Mouse (Mus musculus): ENCODE data around the gene Vill. TPM values are rescaled to one million over a fixed set of nuclear protein-coding genes. Genes with fewer than 3 reads are reported as not detected.
A peak's percentile ranks its signal among the peaks of the same experiment; 100 is the strongest.

Gene Vill
- polyA plus RNA-seq, 1 experiment from 2014 or later: 36.7 TPM

DNA sequence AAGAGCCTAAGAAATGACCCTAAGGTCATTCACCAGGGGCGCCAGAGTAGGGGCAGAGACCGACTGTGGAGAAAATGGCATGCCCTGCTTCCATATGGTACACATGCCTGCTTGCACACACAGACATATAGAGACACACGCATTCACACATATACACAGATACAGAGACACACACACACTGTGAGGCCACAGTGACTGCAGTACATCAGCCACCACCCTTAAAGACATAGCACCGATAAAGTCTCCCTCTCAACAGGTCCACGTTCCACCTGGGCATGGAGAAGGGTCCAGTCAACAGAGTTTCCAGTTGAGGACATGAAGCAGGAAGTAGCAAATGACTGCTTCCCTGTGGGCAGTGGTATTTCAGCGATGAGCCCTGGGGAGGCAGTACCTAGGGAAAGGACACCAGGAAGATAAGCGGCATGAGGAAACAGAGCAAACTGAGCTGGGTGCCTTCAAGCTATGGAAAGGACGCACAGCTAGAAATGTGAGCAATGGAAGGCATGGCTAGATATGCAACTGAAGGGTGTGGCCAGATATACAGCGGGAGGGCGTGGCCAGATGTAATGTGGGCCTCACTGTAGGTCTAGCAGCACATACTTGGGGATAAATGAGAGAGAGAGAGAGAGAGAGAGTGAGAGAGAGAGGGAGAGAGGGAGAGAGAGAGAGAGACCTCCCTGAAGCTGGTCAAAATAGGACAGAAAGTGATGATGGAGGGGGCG lies 4.2 kb upstream of the Vill start:
- ATAC-seq (ENCODE audit: insufficient read depth): no peak
- Histone ChIP-seq H3K9ac (no peak overlapping the region), H3K36me3 (ENCODE audit: insufficient read depth) (peaks cover 5% of the 10 kb centered on the region; the same call in 1 of the 2 replicates), H3K27me3 (ENCODE audit: insufficient read depth, low read length) (0 out of 2 replicates have a peak, but pooled peaks cover under 1% of the 10 kb centered on the region), H3K27ac (ENCODE audit: low read depth) (no peak overlapping the region), H3K4me3 (ENCODE audit: low read depth, low read length) (no peak overlapping the region), H3K4me2 (no peak overlapping the region), H3K9me3 (ENCODE audit: low read depth, low read length) (no peaks in the 10 kb centered on the region), H3K4me1 (ENCODE audit: insufficient read depth) (0 out of 2 replicates have a peak, but pooled peaks cover 6% of the 10 kb centered on the region)
- no peak for TF ChIP-seq CTCF (IDR thresholded peaks at IDR 0.05; ENCODE audit: low read depth)
- 67% methylated on average over 11 of the region's 11 CpGs for WGBS
- DNase-seq: no peak

GRCm38 (mm10) chr9:119051158-119051557 lies 1.4 kb upstream of the Vill start:
- no peaks in the 10 kb centered on the region for H3K36me3 ChIP-seq (ENCODE audit: insufficient read depth)
- DNase-seq: no peak
- H3K27me3 ChIP-seq (ENCODE audit: insufficient read depth, low read length): 0 out of 2 replicates have a peak, but pooled peaks cover 3% of the 10 kb centered on the region
- no peaks in the 10 kb centered on the region for H3K9me3 ChIP-seq (ENCODE audit: low read depth, low read length)
- TF ChIP-seq CTCF (IDR thresholded peaks at IDR 0.05; ENCODE audit: low read depth): 0 out of 2 replicates have a peak, but pooled peaks have one; percentile 22
- no peak overlapping the region for H3K9ac ChIP-seq
- no peak overlapping the region for H3K27ac ChIP-seq (ENCODE audit: low read depth)
- no peak for ATAC-seq (ENCODE audit: insufficient read depth)
- no peak overlapping the region for H3K4me2 ChIP-seq
- peaks cover 11% of the 10 kb centered on the region; the same call in 1 of the 2 replicates for H3K4me1 ChIP-seq (ENCODE audit: insufficient read depth)
- H3K4me3 ChIP-seq (ENCODE audit: low read depth, low read length): no peak overlapping the region
- 62% methylated on average over 2 of the region's 2 CpGs for WGBS

DNA sequence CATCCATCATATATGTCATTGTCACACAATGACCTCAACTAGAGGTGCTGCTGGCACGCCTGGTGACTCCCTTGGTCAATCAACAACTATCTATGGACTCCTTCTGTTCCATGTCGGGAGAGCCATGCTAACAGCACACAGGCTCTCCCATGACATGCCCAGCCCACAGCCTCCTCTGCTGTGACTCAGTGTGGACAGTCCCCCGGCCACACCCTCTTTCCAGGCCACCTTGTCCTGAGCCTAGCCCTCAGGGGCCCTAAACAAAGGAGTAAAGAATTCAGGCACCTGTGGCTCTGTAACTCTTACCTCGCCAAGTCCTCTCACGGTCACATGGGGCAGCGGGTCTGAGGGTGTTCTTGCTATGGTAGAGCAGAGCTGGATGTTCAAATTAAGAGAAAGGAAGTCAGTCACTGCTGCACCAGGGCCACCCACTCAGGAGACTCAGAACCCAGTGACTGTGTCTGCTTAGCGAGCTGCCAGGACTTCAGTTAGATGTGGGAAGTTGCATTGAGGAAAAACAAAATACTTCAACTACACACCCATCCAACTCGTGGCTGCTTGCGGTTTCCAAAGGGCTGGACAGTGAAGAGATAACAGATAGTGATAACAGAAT lies 1.5 kb downstream of the Vill start:
- 0 out of 2 replicates have a peak, but pooled peaks cover 3% of the 10 kb centered on the region for H3K27me3 ChIP-seq (ENCODE audit: insufficient read depth, low read length)
- no peak for TF ChIP-seq CTCF (IDR thresholded peaks at IDR 0.05; ENCODE audit: low read depth)
- H3K36me3 ChIP-seq (ENCODE audit: insufficient read depth): no peaks in the 10 kb centered on the region
- peak overlapping the region; percentile 74 for H3K4me2 ChIP-seq
- no peak for DNase-seq
- no peak for ATAC-seq (ENCODE audit: insufficient read depth)
- peak overlapping the region; percentile 80; the same call in 1 of the 2 replicates for H3K27ac ChIP-seq (ENCODE audit: low read depth)
- no peak overlapping the region for H3K9ac ChIP-seq
- H3K9me3 ChIP-seq (ENCODE audit: low read depth, low read length): no peaks in the 10 kb centered on the region
- peak overlapping the region; percentile 46; the same call in 1 of the 2 replicates for H3K4me3 ChIP-seq (ENCODE audit: low read depth, low read length)
- WGBS: 60% methylated on average over 9 of the region's 9 CpGs
- peaks cover 8% of the 10 kb centered on the region; the same call in 1 of the 2 replicates for H3K4me1 ChIP-seq (ENCODE audit: insufficient read depth)

- Histone ChIP-seq H3K4me1 (ENCODE audit: insufficient read depth) (peaks cover 8% of the 10 kb centered on the region; the same call in 1 of the 2 replicates), H3K27me3 (ENCODE audit: insufficient read depth, low read length) (0 out of 2 replicates have a peak, but pooled peaks cover 3% of the 10 kb centered on the region), H3K9ac (no peak overlapping the region), H3K27ac (ENCODE audit: low read depth) (no peak overlapping the region), H3K4me3 (ENCODE audit: low read depth, low read length) (no peak overlapping the region), H3K4me2 (no peak overlapping the region), H3K9me3 (ENCODE audit: low read depth, low read length) (no peaks in the 10 kb centered on the region), H3K36me3 (ENCODE audit: insufficient read depth) (no peaks in the 10 kb centered on the region)
- no peak for ATAC-seq (ENCODE audit: insufficient read depth)
- 74% methylated on average over 4 of the region's 4 CpGs for WGBS
- no peak for DNase-seq
- TF ChIP-seq CTCF (IDR thresholded peaks at IDR 0.05; ENCODE audit: low read depth): no peak
Observed at GRCm38 (mm10) chr9:119055336-119055735, 2.8 kb downstream of the Vill start.

- H3K4me2 ChIP-seq: no peak overlapping the region
- 0 out of 2 replicates have a peak, but pooled peaks cover 3% of the 10 kb centered on the region for H3K27me3 ChIP-seq (ENCODE audit: insufficient read depth, low read length)
- no peaks in the 10 kb centered on the region for H3K36me3 ChIP-seq (ENCODE audit: insufficient read depth)
- no peak overlapping the region for H3K27ac ChIP-seq (ENCODE audit: low read depth)
- peaks cover 8% of the 10 kb centered on the region for H3K4me1 ChIP-seq (ENCODE audit: insufficient read depth)
- TF ChIP-seq CTCF (IDR thresholded peaks at IDR 0.05; ENCODE audit: low read depth): no peak
- DNase-seq: no peak
- H3K9ac ChIP-seq: no peak overlapping the region
- H3K4me3 ChIP-seq (ENCODE audit: low read depth, low read length): no peak overlapping the region
- no peaks in the 10 kb centered on the region for H3K9me3 ChIP-seq (ENCODE audit: low read depth, low read length)
- no peak for ATAC-seq (ENCODE audit: insufficient read depth)
- 80% methylated on average over 7 of the region's 7 CpGs for whole genome bisulfite sequencing
Observed at GRCm38 (mm10) chr9:119058245-119058644, 5.7 kb downstream of the Vill start.

- ATAC-seq (ENCODE audit: insufficient read depth) (no peak), DNase-seq (no peak)
- Histone ChIP-seq H3K36me3 (ENCODE audit: insufficient read depth) (no peaks in the 10 kb centered on the region), H3K9ac (no peak overlapping the region), H3K27ac (ENCODE audit: low read depth) (no peak overlapping the region), H3K4me2 (no peak overlapping the region), H3K9me3 (ENCODE audit: low read depth, low read length) (no peaks in the 10 kb centered on the region), H3K27me3 (ENCODE audit: insufficient read depth, low read length) (no peaks in the 10 kb centered on the region), H3K4me1 (ENCODE audit: insufficient read depth) (peaks cover 5% of the 10 kb centered on the region; the same call in 1 of the 2 replicates), H3K4me3 (ENCODE audit: low read depth, low read length) (no peak overlapping the region)
- 84% methylated on average over 10 of the region's 10 CpGs for WGBS
- no peak for TF ChIP-seq CTCF (IDR thresholded peaks at IDR 0.05; ENCODE audit: low read depth)
Observed at GRCm38 (mm10) chr9:119060701-119061100, 8.1 kb downstream of the Vill start.

All from lung, embryonic 14.5 days (tissue).